Mouse (Mus musculus): ENCODE data around the gene Rbm48.

Rbm48 gene

GRCm38 (mm10) chr5:3544480-3544769, 52.0 kb downstream of the Rbm48 start:
- DNase-seq = no peak

GRCm38 (mm10) chr5:3543629-3544479, 52.5 kb downstream of the Rbm48 start, which contains the start of gene Fam133b:
Gene Fam133b (plus strand): TSS chr5:3543833.
- DNase-seq = peak; percentile 95

GRCm38 (mm10) chr5:3541871-3542270, 54.5 kb downstream of the Rbm48 start:
- no peak for DNase-seq

- no peak for DNase-seq
Observed at GRCm38 (mm10) chr5:3538505-3539472, 57.6 kb downstream of the Rbm48 start.

GRCm38 (mm10) chr5:3536592-3537212, 59.7 kb downstream of the Rbm48 start:
- no peak for DNase-seq
